Mouse (Mus musculus) neural tube, embryonic 12.5 days (tissue): ENCODE data around the gene Cd79b. TPM values are rescaled to one million over a fixed set of nuclear protein-coding genes. Genes with fewer than 3 reads are reported as not detected.

Source experiments
- ATAC-seq: fragments of 200-750 bp; cut with Nextera tagmentation; 2 replicates; pipeline ENCODE4 v1.8.0; 2017; ENCODE audit warnings: low read depth, mild to moderate bottlenecking, moderate TSS enrichment, moderate library complexity; ENCODE audit not compliant: low FRiP score
- H3K27ac ChIP-seq: fragments of 300-500 bp; sonication (generic); 2 replicates; pipeline ENCODE4 v1.5.1; 2016
- H3K27me3 ChIP-seq: fragments of 300-500 bp; sonication (generic); replicated peaks from 2 replicates; pipeline ENCODE4 v1.6.1; 2016; ENCODE audit warnings: mild to moderate bottlenecking
- H3K36me3 ChIP-seq: fragments of 300-500 bp; sonication (generic); 2 replicates; pipeline ENCODE4 v1.6.1; 2016; ENCODE audit warnings: mild to moderate bottlenecking
- H3K4me1 ChIP-seq: fragments of 300-500 bp; sonication (generic); 2 replicates; pipeline ENCODE4 v1.6.1; 2016
- H3K4me2 ChIP-seq: fragments of 300-500 bp; sonication (generic); replicated peaks from 2 replicates; pipeline ENCODE4 v1.6.1; 2016; ENCODE audit warnings: mild to moderate bottlenecking
- H3K4me3 ChIP-seq: fragments of 300-500 bp; sonication (generic); 2 replicates; pipeline ENCODE4 v1.5.1; 2016
- H3K9ac ChIP-seq: fragments of 300-500 bp; sonication (generic); 2 replicates; pipeline ENCODE4 v1.6.1; 2016; ENCODE audit warnings: mild to moderate bottlenecking
- H3K9me3 ChIP-seq: fragments of 300-500 bp; sonication (generic); 2 replicates; pipeline ENCODE4 v1.6.1; 2016; ENCODE audit warnings: mild to moderate bottlenecking
- WGBS: fragments of 180-500 bp; shearing (Covaris S2); methylation state at CpG from one replicate; pipeline ENCODE4 v1.1.7; 2016; 5-methylcytosine and 5-hydroxymethylcytosine counted together
- polyA plus RNA-seq: library from polyadenylated mRNA; unstranded; fragments of >200 nt; fragmentation: Nextera tagmentation; extraction: Ambion mirVana; gene quantifications from 2 replicates; pipeline ENCODE4 v1.2.1, GENCODE M21; 2016

Cd79b gene
- polyA plus RNA-seq, 1 experiment from 2014 or later = 1.0 TPM

DNA sequence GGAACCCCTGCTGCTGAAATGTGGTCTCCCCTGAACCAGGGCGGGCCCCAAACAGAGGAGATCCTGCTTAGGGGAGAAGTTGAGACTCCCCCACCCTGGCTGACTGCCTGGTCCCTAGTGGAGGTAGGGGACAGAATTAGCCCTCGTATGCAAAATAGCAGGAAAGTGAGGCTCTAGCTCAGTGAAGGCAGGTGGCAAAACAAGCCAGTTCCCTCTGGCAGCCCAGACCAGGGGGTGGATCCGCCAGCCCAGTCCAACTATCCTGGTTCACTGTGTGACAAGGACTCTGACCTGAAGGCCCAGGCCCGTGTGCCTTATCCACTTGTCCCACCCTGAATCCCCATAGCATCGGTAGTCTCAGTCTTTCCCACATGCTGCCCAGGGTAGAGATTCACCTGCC, 4.4 kb downstream of the Cd79b start:
- Histone ChIP-seq H3K4me1 (no peaks in the 10 kb centered on the region), H3K9ac (no peak overlapping the region), H3K27me3 (no peaks in the 10 kb centered on the region), H3K27ac (no peak overlapping the region), H3K4me3 (no peak overlapping the region), H3K36me3 (no peaks in the 10 kb centered on the region), H3K9me3 (no peaks in the 10 kb centered on the region), H3K4me2 (no peak overlapping the region)
- ATAC-seq = no peak
- 69% methylated on average over 5 of the region's 5 CpGs for WGBS

DNA sequence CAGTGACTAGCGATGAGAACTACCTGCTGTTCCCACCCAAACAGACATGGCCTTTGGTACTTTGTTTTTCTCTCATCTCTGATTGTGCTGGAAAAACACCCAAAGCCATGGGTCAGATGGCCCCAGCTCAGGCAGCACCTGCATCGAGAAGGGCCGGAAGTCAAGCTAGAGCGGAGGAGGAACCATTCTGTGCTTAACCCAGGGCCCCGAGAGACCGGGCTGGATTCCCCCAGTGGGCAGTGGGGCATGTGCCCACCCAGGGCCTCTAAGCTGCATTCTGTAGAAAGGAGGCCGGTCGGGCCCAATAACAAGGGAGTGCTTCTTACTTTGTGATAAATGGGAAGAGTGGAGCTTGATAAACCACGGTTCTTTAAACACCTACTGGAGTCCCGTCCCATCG, 6.4 kb downstream of the Cd79b start:
- H3K4me3 ChIP-seq = no peak overlapping the region
- H3K9me3 ChIP-seq = no peaks in the 10 kb centered on the region
- H3K4me2 ChIP-seq = no peak overlapping the region
- no peak overlapping the region for H3K9ac ChIP-seq
- no peak for ATAC-seq
- 85% methylated on average over 11 of the region's 11 CpGs for WGBS
- no peak overlapping the region for H3K27ac ChIP-seq
- H3K36me3 ChIP-seq = no peaks in the 10 kb centered on the region
- H3K4me1 ChIP-seq = no peaks in the 10 kb centered on the region
- H3K27me3 ChIP-seq = no peaks in the 10 kb centered on the region

DNA sequence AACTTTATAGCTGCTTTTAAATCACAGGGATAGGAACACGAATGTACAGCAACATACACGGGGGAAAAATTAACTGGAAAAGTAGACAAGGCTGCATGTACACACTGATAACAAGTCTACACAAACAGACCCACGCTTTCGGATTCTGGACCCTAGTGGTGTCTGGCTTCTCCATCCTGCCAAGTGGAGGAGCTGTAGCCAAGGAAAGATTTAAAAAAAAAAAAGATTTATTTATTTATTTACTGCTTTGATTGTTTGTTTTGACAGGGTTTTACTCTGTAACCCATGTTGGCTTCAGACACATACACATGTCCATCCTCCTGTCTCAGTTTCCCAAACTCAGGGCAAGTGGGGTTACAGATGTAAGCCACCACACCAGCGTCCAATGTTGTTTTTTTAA, 7.1 kb downstream of the Cd79b start:
- no peaks in the 10 kb centered on the region for H3K27me3 ChIP-seq
- 88% methylated on average over 5 of the region's 5 CpGs for WGBS
- no peak overlapping the region for H3K4me3 ChIP-seq
- no peak for ATAC-seq
- no peaks in the 10 kb centered on the region for H3K9me3 ChIP-seq
- no peaks in the 10 kb centered on the region for H3K36me3 ChIP-seq
- H3K9ac ChIP-seq = no peak overlapping the region
- no peak overlapping the region for H3K27ac ChIP-seq
- no peaks in the 10 kb centered on the region for H3K4me1 ChIP-seq
- H3K4me2 ChIP-seq = no peak overlapping the region

GRCm38 (mm10) chr11:106306758-106307157, 7.8 kb downstream of the Cd79b start:
- Histone ChIP-seq H3K27me3 (no peaks in the 10 kb centered on the region), H3K36me3 (no peaks in the 10 kb centered on the region), H3K27ac (no peak overlapping the region), H3K4me2 (no peak overlapping the region), H3K4me3 (no peak overlapping the region), H3K9ac (no peak overlapping the region), H3K4me1 (no peaks in the 10 kb centered on the region), H3K9me3 (no peaks in the 10 kb centered on the region)
- ATAC-seq = no peak
- 87% methylated on average over 9 of the region's 9 CpGs for WGBS

- no peaks in the 10 kb centered on the region for H3K27me3 ChIP-seq
- ATAC-seq = no peak
- H3K36me3 ChIP-seq = no peaks in the 10 kb centered on the region
- no peak overlapping the region for H3K4me3 ChIP-seq
- no peak overlapping the region for H3K4me2 ChIP-seq
- no peaks in the 10 kb centered on the region for H3K9me3 ChIP-seq
- WGBS = 88% methylated on average over 3 of the region's 3 CpGs
- no peaks in the 10 kb centered on the region for H3K4me1 ChIP-seq
- H3K27ac ChIP-seq = no peak overlapping the region
- H3K9ac ChIP-seq = no peak overlapping the region
Measured at GRCm38 (mm10) chr11:106306065-106306385, 8.5 kb downstream of the Cd79b start.

DNA sequence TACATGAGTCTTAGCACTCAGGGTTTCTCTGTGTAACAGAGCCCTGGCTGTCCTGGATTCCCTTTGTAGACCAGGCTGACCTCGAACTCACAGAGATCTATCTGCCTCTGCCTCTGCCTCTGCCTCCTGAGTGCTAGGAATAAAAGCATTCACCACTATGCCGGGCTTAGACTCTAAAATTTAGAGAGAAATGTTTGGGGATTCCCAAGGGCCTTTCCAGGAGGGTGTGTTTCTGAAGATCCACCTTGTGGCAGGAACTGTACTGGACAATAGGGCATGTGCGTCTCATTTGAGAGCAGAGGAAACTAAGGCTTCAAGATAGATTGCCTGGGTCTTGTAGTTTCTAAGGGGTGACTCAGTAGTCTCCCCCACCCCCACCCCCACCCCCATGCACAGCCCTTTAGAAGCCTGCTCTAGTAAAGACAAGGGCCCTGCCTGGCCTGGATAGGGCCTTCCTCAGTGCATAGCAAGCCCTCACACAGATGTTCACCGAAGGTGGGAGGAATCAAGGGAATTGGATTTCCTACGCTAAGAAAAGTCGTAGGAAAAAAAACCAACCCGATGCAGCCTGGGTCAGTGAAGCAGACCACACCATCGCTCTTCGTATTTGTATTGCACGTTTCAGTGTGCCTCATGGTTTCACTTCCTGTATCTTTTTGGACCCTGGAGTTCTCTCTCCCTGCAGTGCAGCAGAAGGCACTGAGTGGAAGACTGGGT, 9.1 kb downstream of the Cd79b start:
- no peak for ATAC-seq
- no peaks in the 10 kb centered on the region for H3K36me3 ChIP-seq
- H3K27me3 ChIP-seq = no peaks in the 10 kb centered on the region
- H3K9me3 ChIP-seq = no peaks in the 10 kb centered on the region
- H3K27ac ChIP-seq = no peak overlapping the region
- H3K4me2 ChIP-seq = no peak overlapping the region
- no peaks in the 10 kb centered on the region for H3K4me1 ChIP-seq
- H3K9ac ChIP-seq = no peak overlapping the region
- 86% methylated on average over 10 of the region's 10 CpGs for WGBS
- H3K4me3 ChIP-seq = no peak overlapping the region

DNA sequence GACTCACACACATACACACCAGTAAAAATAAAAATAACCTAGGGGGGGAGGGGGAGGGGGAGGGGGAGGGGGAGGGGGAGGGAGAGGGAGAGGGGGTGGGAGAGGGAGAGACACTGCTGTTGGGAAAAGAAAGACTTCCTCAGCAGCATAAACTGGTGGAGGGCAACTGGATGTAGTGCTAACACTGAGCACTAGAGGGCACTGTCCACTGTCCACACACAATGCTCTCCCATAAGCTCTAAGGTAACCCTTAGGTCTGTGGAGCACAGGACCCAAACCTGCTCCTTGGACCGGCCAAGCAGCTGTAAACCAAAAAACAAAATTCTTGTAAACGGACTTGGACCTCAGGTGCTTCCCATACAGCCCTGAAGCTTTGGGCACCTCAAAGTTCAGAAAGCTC, 11.9 kb downstream of the Cd79b start:
- Histone ChIP-seq H3K27ac (no peak overlapping the region), H3K4me1 (no peaks in the 10 kb centered on the region), H3K9ac (no peak overlapping the region), H3K4me2 (no peak overlapping the region), H3K4me3 (no peak overlapping the region), H3K36me3 (no peaks in the 10 kb centered on the region), H3K27me3 (no peaks in the 10 kb centered on the region), H3K9me3 (no peaks in the 10 kb centered on the region)
- 22% methylated on average over 2 of the region's 2 CpGs for WGBS
- no peak for ATAC-seq

DNA sequence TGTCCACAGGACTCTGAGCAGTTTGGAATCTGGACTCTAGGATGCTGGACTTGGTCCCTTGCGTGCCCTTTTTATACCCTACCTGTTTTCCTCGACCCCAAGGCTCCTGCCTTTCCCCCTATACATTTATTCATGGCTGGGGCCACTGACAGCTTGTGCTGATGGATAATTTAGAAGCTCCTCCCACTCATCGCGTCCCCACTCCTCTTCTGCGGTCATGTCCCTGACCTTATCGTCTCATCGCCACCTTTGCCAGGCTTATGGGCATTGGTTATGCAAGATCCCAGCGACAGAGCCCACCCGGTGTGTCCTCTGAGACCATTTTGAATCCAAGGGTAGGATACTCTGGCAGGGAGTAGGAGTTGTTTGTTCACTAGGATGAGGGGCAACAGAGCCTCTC, 12.8 kb downstream of the Cd79b start, which contains the start of gene Gh:
TSS of gene Gh (minus strand) at position 101 of the 400 bp plus-strand sequence.
- Histone ChIP-seq H3K9me3 (no peaks in the 10 kb centered on the region), H3K4me3 (no peak within 1 kb of the TSS), H3K36me3 (no peaks in the 10 kb centered on the region), H3K4me2 (no peak within 1 kb of the TSS), H3K27ac (no peak within 1 kb of the TSS), H3K4me1 (no peaks in the 10 kb centered on the region), H3K9ac (no peak within 1 kb of the TSS), H3K27me3 (no peaks in the 10 kb centered on the region)
- WGBS = 76% methylated on average over 9 of the region's 9 CpGs
- no peak for ATAC-seq

- no peaks in the 10 kb centered on the region for H3K9me3 ChIP-seq
- no peak overlapping the region for H3K4me3 ChIP-seq
- H3K9ac ChIP-seq = no peak overlapping the region
- H3K36me3 ChIP-seq = no peaks in the 10 kb centered on the region
- no peaks in the 10 kb centered on the region for H3K27me3 ChIP-seq
- WGBS = 90% methylated on average over 2 of the region's 2 CpGs
- no peak overlapping the region for H3K4me2 ChIP-seq
- H3K4me1 ChIP-seq = no peaks in the 10 kb centered on the region
- ATAC-seq = no peak
- no peak overlapping the region for H3K27ac ChIP-seq
Measured at GRCm38 (mm10) chr11:106291861-106292260, 22.7 kb downstream of the Cd79b start.

GRCm38 (mm10) chr11:106290376-106290775, 24.2 kb downstream of the Cd79b start:
- Histone ChIP-seq H3K9ac (no peak overlapping the region), H3K4me3 (no peak overlapping the region), H3K4me2 (no peak overlapping the region), H3K9me3 (no peaks in the 10 kb centered on the region), H3K4me1 (no peaks in the 10 kb centered on the region), H3K36me3 (no peaks in the 10 kb centered on the region), H3K27me3 (no peaks in the 10 kb centered on the region), H3K27ac (no peak overlapping the region)
- ATAC-seq = no peak
- WGBS = 89% methylated on average over 5 of the region's 5 CpGs

GRCm38 (mm10) chr11:106289369-106289768, 25.2 kb downstream of the Cd79b start:
- Histone ChIP-seq H3K4me1 (no peaks in the 10 kb centered on the region), H3K9ac (no peak overlapping the region), H3K36me3 (no peaks in the 10 kb centered on the region), H3K9me3 (no peaks in the 10 kb centered on the region), H3K27ac (no peak overlapping the region), H3K4me2 (no peak overlapping the region), H3K27me3 (no peaks in the 10 kb centered on the region), H3K4me3 (no peak overlapping the region)
- no peak for ATAC-seq
- WGBS = 78% methylated on average over 8 of the region's 8 CpGs

DNA sequence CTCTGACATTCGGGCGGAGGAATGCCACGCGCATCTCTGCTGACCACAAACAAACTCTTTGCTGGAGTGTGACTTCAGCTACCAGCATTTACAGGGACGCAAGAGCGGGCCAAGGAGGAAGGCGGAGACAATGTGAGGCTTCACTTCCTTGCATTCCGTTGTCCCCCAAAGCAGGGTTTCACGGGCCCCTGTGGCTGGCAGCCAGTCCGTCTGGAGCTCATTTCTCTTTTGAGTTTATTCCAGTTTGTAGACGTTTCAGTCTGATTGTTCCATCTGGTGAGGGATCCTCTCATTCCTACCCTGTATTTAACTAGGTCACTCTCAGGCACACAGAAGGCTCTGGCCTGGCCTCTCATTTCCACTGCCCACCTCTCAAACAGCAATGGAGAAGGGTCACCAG, 27.6 kb downstream of the Cd79b start:
- WGBS = 75% methylated on average over 11 of the region's 11 CpGs
- H3K4me1 ChIP-seq = no peaks in the 10 kb centered on the region

GRCm38 (mm10) chr11:106286206-106286605, 28.4 kb downstream of the Cd79b start:
- H3K36me3 ChIP-seq = no peaks in the 10 kb centered on the region
- no peak overlapping the region for H3K4me2 ChIP-seq
- ATAC-seq = no peak
- WGBS = 93% methylated on average over 7 of the region's 7 CpGs
- no peak overlapping the region for H3K27ac ChIP-seq
- no peaks in the 10 kb centered on the region for H3K4me1 ChIP-seq
- no peaks in the 10 kb centered on the region for H3K9me3 ChIP-seq
- H3K9ac ChIP-seq = no peak overlapping the region
- H3K4me3 ChIP-seq = no peak overlapping the region
- H3K27me3 ChIP-seq = no peaks in the 10 kb centered on the region

More for the DNA sequence above, 27.6 kb downstream of the Cd79b start:
- H3K4me2 ChIP-seq = no peak overlapping the region
- no peaks in the 10 kb centered on the region for H3K27me3 ChIP-seq
- ATAC-seq = no peak
- H3K4me3 ChIP-seq = no peak overlapping the region
- H3K36me3 ChIP-seq = no peaks in the 10 kb centered on the region
- no peak overlapping the region for H3K9ac ChIP-seq
- no peak overlapping the region for H3K27ac ChIP-seq
- H3K9me3 ChIP-seq = no peaks in the 10 kb centered on the region
